Mouse (Mus musculus): ENCODE data around the gene Adgrl2. TPM values are rescaled to one million over a fixed set of nuclear protein-coding genes. Genes with fewer than 3 reads are reported as not detected.

Gene Adgrl2
- total RNA-seq, 2 experiments from 2014 or later, result 0.58 to 2.0 TPM

- ATAC-seq (replicated peaks; ENCODE audit: low FRiP score, poor library complexity, severe bottlenecking), result no peak; the same call in 1 of the 2 replicates
Observed at GRCm38 (mm10) chr3:148978541-148978940, 11.8 kb downstream of the Adgrl2 start.

- no peak for ATAC-seq (replicated peaks; ENCODE audit: low FRiP score, poor library complexity, severe bottlenecking)
Observed at GRCm38 (mm10) chr3:148977838-148978237, 12.5 kb downstream of the Adgrl2 start.

GRCm38 (mm10) chr3:148977124-148977529 lies 13.2 kb downstream of the Adgrl2 start:
- ATAC-seq (replicated peaks; ENCODE audit: low FRiP score, poor library complexity, severe bottlenecking), result no peak

- ATAC-seq (replicated peaks; ENCODE audit: low FRiP score, poor library complexity, severe bottlenecking), result no peak
Observed at GRCm38 (mm10) chr3:148971893-148972596, 18.3 kb downstream of the Adgrl2 start.

- no peak for ATAC-seq (replicated peaks; ENCODE audit: low FRiP score, poor library complexity, severe bottlenecking)
Observed at GRCm38 (mm10) chr3:148964991-148965605, 25.3 kb downstream of the Adgrl2 start.

GRCm38 (mm10) chr3:148963381-148964044 lies 26.8 kb downstream of the Adgrl2 start:
- no peak for ATAC-seq (replicated peaks; ENCODE audit: low FRiP score, poor library complexity, severe bottlenecking)

- no peak for ATAC-seq (replicated peaks; ENCODE audit: low FRiP score, poor library complexity, severe bottlenecking)
Observed at GRCm38 (mm10) chr3:148961611-148962010, 28.7 kb downstream of the Adgrl2 start.

- ATAC-seq (replicated peaks; ENCODE audit: low FRiP score, poor library complexity, severe bottlenecking), result peak; percentile 74
Observed at GRCm38 (mm10) chr3:148960751-148961289, 29.5 kb downstream of the Adgrl2 start.

- no peak for ATAC-seq (replicated peaks; ENCODE audit: low FRiP score, poor library complexity, severe bottlenecking)
Observed at GRCm38 (mm10) chr3:148960215-148960614, 30.1 kb downstream of the Adgrl2 start.

- peak; percentile 84 for ATAC-seq (replicated peaks; ENCODE audit: low FRiP score, poor library complexity, severe bottlenecking)
Observed at GRCm38 (mm10) chr3:148959327-148960025, 30.9 kb downstream of the Adgrl2 start.

GRCm38 (mm10) chr3:148958714-148959113 lies 31.6 kb downstream of the Adgrl2 start:
- ATAC-seq (replicated peaks; ENCODE audit: low FRiP score, poor library complexity, severe bottlenecking), result no peak

- no peak for ATAC-seq (replicated peaks; ENCODE audit: low FRiP score, poor library complexity, severe bottlenecking)
Observed at GRCm38 (mm10) chr3:148958185-148958584, 32.2 kb downstream of the Adgrl2 start.

GRCm38 (mm10) chr3:148956887-148957286 lies 33.5 kb downstream of the Adgrl2 start:
- ATAC-seq (replicated peaks; ENCODE audit: low FRiP score, poor library complexity, severe bottlenecking), result no peak

GRCm38 (mm10) chr3:148949796-148950195 lies 40.6 kb downstream of the Adgrl2 start:
- ATAC-seq (replicated peaks; ENCODE audit: low FRiP score, poor library complexity, severe bottlenecking), result no peak

GRCm38 (mm10) chr3:148947805-148948405 lies 42.5 kb downstream of the Adgrl2 start:
- no peak for ATAC-seq (replicated peaks; ENCODE audit: low FRiP score, poor library complexity, severe bottlenecking)

- no peak for ATAC-seq (replicated peaks; ENCODE audit: low FRiP score, poor library complexity, severe bottlenecking)
Observed at GRCm38 (mm10) chr3:148947266-148947665, 43.1 kb downstream of the Adgrl2 start.

- ATAC-seq (replicated peaks; ENCODE audit: low FRiP score, poor library complexity, severe bottlenecking), result no peak
Observed at GRCm38 (mm10) chr3:148945534-148945933, 44.8 kb downstream of the Adgrl2 start.

GRCm38 (mm10) chr3:148939457-148939856 lies 50.9 kb downstream of the Adgrl2 start:
- ATAC-seq (replicated peaks; ENCODE audit: low FRiP score, poor library complexity, severe bottlenecking), result no peak

- peak; percentile 48; the same call in 1 of the 2 replicates for ATAC-seq (replicated peaks; ENCODE audit: low FRiP score, poor library complexity, severe bottlenecking)
Observed at GRCm38 (mm10) chr3:148935056-148935455, 55.3 kb downstream of the Adgrl2 start.

- ATAC-seq (replicated peaks; ENCODE audit: low FRiP score, poor library complexity, severe bottlenecking), result no peak
Observed at GRCm38 (mm10) chr3:148934279-148934678, 56.1 kb downstream of the Adgrl2 start.

All from erythroblast, adult 5-6 weeks (primary cell).